Mouse (Mus musculus): ENCODE measurements around the gene Olfr167. TPM values are rescaled to one million over a fixed set of nuclear protein-coding genes. Genes with fewer than 3 reads are reported as not detected.
"Not testable (repeated sequence)": the region's sequence is repeated elsewhere in the genome, so short reads cannot be mapped to it uniquely, and the experiment has no call there.

Olfr167 gene
- not detected in 2 replicates for polyA plus RNA-seq (2016; fragmentation: Nextera tagmentation; extraction: Ambion mirVana)

- H3K4me2 ChIP-seq (replicated peaks): no peak within 1 kb of the TSS
- 96% methylated on average over 2 of the region's 2 CpGs for WGBS
- H3K27me3 ChIP-seq: no peaks in the 10 kb centered on the region
- no peaks in the 10 kb centered on the region for H3K36me3 ChIP-seq
- no peaks in the 10 kb centered on the region for H3K4me1 ChIP-seq
- no peak within 1 kb of the TSS for H3K27ac ChIP-seq
- no peak within 1 kb of the TSS for H3K4me3 ChIP-seq
- no peak within 1 kb of the TSS for H3K9ac ChIP-seq
- no peaks in the 10 kb centered on the region for H3K9me3 ChIP-seq
- no peak for ATAC-seq (ENCODE audit: insufficient number of reproducible peaks, insufficient read depth, low FRiP score, low TSS enrichment)
Measured at GRCm38 (mm10) chr16:19522166-19522565, at the start of gene Olfr167. Gene Olfr167, minus strand, starts transcription at chr16:19522266.

GRCm38 (mm10) chr16:19571709-19572108 is 49.6 kb upstream of the Olfr167 start, which contains the start of gene Olfr169:
Gene Olfr169, minus strand, starts transcription at chr16:19571809.
- not testable (repeated sequence) for H3K27me3 ChIP-seq; H3K9me3 ChIP-seq; ATAC-seq (ENCODE audit: insufficient number of reproducible peaks, insufficient read depth, low FRiP score, low TSS enrichment); H3K4me2 ChIP-seq (replicated peaks); H3K9ac ChIP-seq; H3K36me3 ChIP-seq; H3K4me1 ChIP-seq; H3K4me3 ChIP-seq; H3K27ac ChIP-seq
- 92% methylated on average over 2 of the region's 2 CpGs for WGBS

- not testable (repeated sequence) for H3K4me2 ChIP-seq (replicated peaks); H3K9ac ChIP-seq; ATAC-seq (ENCODE audit: insufficient number of reproducible peaks, insufficient read depth, low FRiP score, low TSS enrichment); H3K4me3 ChIP-seq; H3K27ac ChIP-seq; H3K4me1 ChIP-seq; H3K27me3 ChIP-seq; H3K9me3 ChIP-seq; H3K36me3 ChIP-seq
- 86% methylated on average over 7 of the region's 7 CpGs for WGBS
Measured at GRCm38 (mm10) chr16:19553429-19553828, 31.4 kb upstream of the Olfr167 start.

GRCm38 (mm10) chr16:19552246-19552645 is 30.2 kb upstream of the Olfr167 start:
- not testable (repeated sequence) for H3K36me3 ChIP-seq; H3K4me2 ChIP-seq (replicated peaks); H3K27me3 ChIP-seq; ATAC-seq (ENCODE audit: insufficient number of reproducible peaks, insufficient read depth, low FRiP score, low TSS enrichment); H3K4me1 ChIP-seq; H3K27ac ChIP-seq; H3K4me3 ChIP-seq; H3K9me3 ChIP-seq; H3K9ac ChIP-seq
- 98% methylated on average over 3 of the region's 3 CpGs for WGBS

DNA sequence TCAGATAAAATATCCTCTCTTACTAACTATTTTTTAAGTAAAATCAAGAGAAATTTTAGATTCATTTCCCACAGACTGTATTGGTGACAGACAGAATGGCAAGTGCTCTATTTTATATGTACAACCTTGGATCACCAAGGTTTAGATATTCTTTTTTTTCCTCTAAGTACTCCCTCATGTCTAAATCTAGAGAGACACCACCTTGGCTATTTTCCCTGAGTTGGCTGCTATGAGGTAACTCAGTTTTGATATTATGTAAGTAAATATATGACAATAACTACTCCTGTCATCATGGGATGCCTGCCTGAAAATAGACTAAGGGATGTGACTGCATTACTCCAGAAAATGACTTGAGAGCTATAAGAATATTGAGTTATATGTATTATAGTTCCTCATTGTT is 13.4 kb upstream of the Olfr167 start, which contains the start of gene Olfr168:
Gene Olfr168, minus strand, starts transcription at position 101 of the 400 bp plus-strand sequence.
- Histone ChIP-seq H3K4me3 (no peak within 1 kb of the TSS), H3K36me3 (no peaks in the 10 kb centered on the region), H3K4me2 (replicated peaks) (no peak within 1 kb of the TSS), H3K4me1 (no peaks in the 10 kb centered on the region), H3K9me3 (no peaks in the 10 kb centered on the region), H3K27me3 (no peaks in the 10 kb centered on the region), H3K27ac (no peak within 1 kb of the TSS), H3K9ac (no peak within 1 kb of the TSS)
- no peak for ATAC-seq (ENCODE audit: insufficient number of reproducible peaks, insufficient read depth, low FRiP score, low TSS enrichment)

GRCm38 (mm10) chr16:19483394-19483793 is 38.7 kb downstream of the Olfr167 start, which contains the start of gene Olfr166:
Gene Olfr166, plus strand, starts transcription at chr16:19483694.
- H3K4me2 ChIP-seq (replicated peaks): no peak within 1 kb of the TSS
- H3K27ac ChIP-seq: no peak within 1 kb of the TSS
- H3K36me3 ChIP-seq: no peaks in the 10 kb centered on the region
- no peak within 1 kb of the TSS for H3K9ac ChIP-seq
- no peaks in the 10 kb centered on the region for H3K9me3 ChIP-seq
- no peaks in the 10 kb centered on the region for H3K27me3 ChIP-seq
- no peak for ATAC-seq (ENCODE audit: insufficient number of reproducible peaks, insufficient read depth, low FRiP score, low TSS enrichment)
- H3K4me3 ChIP-seq: no peak within 1 kb of the TSS
- no peaks in the 10 kb centered on the region for H3K4me1 ChIP-seq

DNA sequence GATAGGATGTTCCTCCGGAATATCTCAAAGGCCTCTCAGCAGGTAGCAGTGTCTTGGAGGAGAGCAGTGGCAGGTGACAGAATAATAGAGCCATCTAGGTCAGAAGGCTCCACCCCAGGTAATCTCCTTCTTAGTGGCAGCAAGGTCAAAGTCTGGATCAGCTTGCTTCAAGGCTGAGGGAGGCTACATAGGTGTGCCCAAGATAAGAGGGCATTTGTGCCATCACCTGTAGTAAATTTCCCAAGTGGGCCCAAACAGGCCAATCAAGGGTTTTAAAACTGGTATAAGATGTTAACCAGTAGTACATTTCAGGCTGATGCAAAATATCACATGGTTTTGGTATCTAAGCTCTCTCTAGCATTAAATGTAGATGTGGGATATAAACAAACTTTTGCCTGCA is 57.7 kb downstream of the Olfr167 start:
- ATAC-seq (ENCODE audit: insufficient number of reproducible peaks, insufficient read depth, low FRiP score, low TSS enrichment): no peak
- 100% methylated on average over 1 of the region's 1 CpGs for WGBS
- H3K27ac ChIP-seq: no peak overlapping the region

More for the DNA sequence above, 57.7 kb downstream of the Olfr167 start:
- no peaks in the 10 kb centered on the region for H3K36me3 ChIP-seq
- H3K4me2 ChIP-seq (replicated peaks): no peak overlapping the region
- no peak overlapping the region for H3K4me3 ChIP-seq
- H3K9ac ChIP-seq: no peak overlapping the region
- H3K27me3 ChIP-seq: no peaks in the 10 kb centered on the region
- H3K9me3 ChIP-seq: no peaks in the 10 kb centered on the region
- H3K4me1 ChIP-seq: no peaks in the 10 kb centered on the region

Other genes starting within 250 kb of the Olfr167 start
- gene Olfr164, start 208.2 kb downstream of the Olfr167 start, polyA plus RNA-seq (2016; fragmentation: Nextera tagmentation; extraction: Ambion mirVana): not detected in 2 replicates
- not detected in 2 replicates for gene Olfr165, start 99.1 kb downstream of the Olfr167 start, polyA plus RNA-seq (2016; fragmentation: Nextera tagmentation; extraction: Ambion mirVana)
- not detected in 2 replicates for gene Olfr166, start 38.6 kb downstream of the Olfr167 start, polyA plus RNA-seq (2016; fragmentation: Nextera tagmentation; extraction: Ambion mirVana)
- not detected in 2 replicates for gene Olfr168, start 13.3 kb upstream of the Olfr167 start, polyA plus RNA-seq (2016; fragmentation: Nextera tagmentation; extraction: Ambion mirVana)
- gene Olfr169, start 49.5 kb upstream of the Olfr167 start, polyA plus RNA-seq (2016; fragmentation: Nextera tagmentation; extraction: Ambion mirVana): not detected in 2 replicates
- not detected in 2 replicates for gene Olfr170, start 89.6 kb upstream of the Olfr167 start, polyA plus RNA-seq (2016; fragmentation: Nextera tagmentation; extraction: Ambion mirVana)
- gene Olfr171, start 107.7 kb upstream of the Olfr167 start, polyA plus RNA-seq (2016; fragmentation: Nextera tagmentation; extraction: Ambion mirVana): not detected in 2 replicates
- gene Lamp3, start 184.1 kb upstream of the Olfr167 start, polyA plus RNA-seq (2016; fragmentation: Nextera tagmentation; extraction: Ambion mirVana): 0.05 TPM in 1 of 2 replicates, not detected in the other
- gene B3gnt5, start 237.9 kb upstream of the Olfr167 start, polyA plus RNA-seq (2016; fragmentation: Nextera tagmentation; extraction: Ambion mirVana): 39.7 and 39.9 TPM in 2 replicates